Mouse (Mus musculus) forebrain, embryonic 15.5 days (tissue): ENCODE data around the gene Rbms2. TPM values are rescaled to one million over a fixed set of nuclear protein-coding genes. Genes with fewer than 3 reads are reported as not detected.
A peak's percentile ranks its signal among the peaks of the same experiment; 100 is the strongest.
"Not testable (repeated sequence)": the region's sequence is repeated elsewhere in the genome, so short reads cannot be mapped to it uniquely, and the experiment has no call there.

Experiments
- ATAC-seq: fragments of 200-750 bp; cut with Nextera tagmentation; replicated peaks from 2 replicates; pipeline ENCODE4 v1.8.0; 2017; ENCODE audit warnings: mild to moderate bottlenecking, moderate TSS enrichment, moderate library complexity
- H3K27ac ChIP-seq: fragments of 300-500 bp; sonication (generic); replicated peaks from 2 replicates; pipeline ENCODE4 v1.5.1; 2015; ENCODE audit warnings: mild to moderate bottlenecking, inconsistent platforms
- H3K27me3 ChIP-seq: fragments of 300-500 bp; sonication (generic); 2 replicates; pipeline ENCODE4 v1.6.1; 2015; ENCODE audit warnings: inconsistent platforms
- H3K36me3 ChIP-seq: fragments of 300-500 bp; sonication (generic); 2 replicates; pipeline ENCODE4 v1.6.1; 2015; ENCODE audit warnings: mild to moderate bottlenecking, inconsistent platforms
- H3K4me1 ChIP-seq: fragments of 300-500 bp; sonication (generic); 2 replicates; pipeline ENCODE4 v1.6.1; 2015; ENCODE audit warnings: inconsistent platforms
- H3K4me2 ChIP-seq: fragments of 300-500 bp; sonication (generic); replicated peaks from 2 replicates; pipeline ENCODE4 v1.6.1; 2015; ENCODE audit warnings: mild to moderate bottlenecking, inconsistent platforms
- H3K4me3 ChIP-seq: fragments of 300-500 bp; sonication (generic); 2 replicates; pipeline ENCODE4 v1.5.1; 2015; ENCODE audit warnings: mild to moderate bottlenecking, inconsistent platforms
- H3K9ac ChIP-seq: fragments of 300-500 bp; sonication (generic); replicated peaks from 2 replicates; pipeline ENCODE4 v1.6.1; 2015; ENCODE audit warnings: mild to moderate bottlenecking, inconsistent platforms
- H3K9me3 ChIP-seq: fragments of 300-500 bp; sonication (generic); 2 replicates; pipeline ENCODE4 v1.6.1; 2016; ENCODE audit warnings: inconsistent platforms
- WGBS: fragments of 180-500 bp; shearing (Covaris S2); methylation state at CpG from one replicate; pipeline ENCODE4 v1.1.7; 2015; ENCODE audit warnings: mixed read lengths; 5-methylcytosine and 5-hydroxymethylcytosine counted together
- polyA plus RNA-seq: library from polyadenylated mRNA; unstranded; fragments of >200 nt; fragmentation: Nextera tagmentation; extraction: Ambion mirVana; gene quantifications from 2 replicates; pipeline ENCODE4 v1.2.1, GENCODE M21; 2015

Rbms2 gene
- polyA plus RNA-seq, 1 experiment from 2014 or later: 9.0 TPM

DNA sequence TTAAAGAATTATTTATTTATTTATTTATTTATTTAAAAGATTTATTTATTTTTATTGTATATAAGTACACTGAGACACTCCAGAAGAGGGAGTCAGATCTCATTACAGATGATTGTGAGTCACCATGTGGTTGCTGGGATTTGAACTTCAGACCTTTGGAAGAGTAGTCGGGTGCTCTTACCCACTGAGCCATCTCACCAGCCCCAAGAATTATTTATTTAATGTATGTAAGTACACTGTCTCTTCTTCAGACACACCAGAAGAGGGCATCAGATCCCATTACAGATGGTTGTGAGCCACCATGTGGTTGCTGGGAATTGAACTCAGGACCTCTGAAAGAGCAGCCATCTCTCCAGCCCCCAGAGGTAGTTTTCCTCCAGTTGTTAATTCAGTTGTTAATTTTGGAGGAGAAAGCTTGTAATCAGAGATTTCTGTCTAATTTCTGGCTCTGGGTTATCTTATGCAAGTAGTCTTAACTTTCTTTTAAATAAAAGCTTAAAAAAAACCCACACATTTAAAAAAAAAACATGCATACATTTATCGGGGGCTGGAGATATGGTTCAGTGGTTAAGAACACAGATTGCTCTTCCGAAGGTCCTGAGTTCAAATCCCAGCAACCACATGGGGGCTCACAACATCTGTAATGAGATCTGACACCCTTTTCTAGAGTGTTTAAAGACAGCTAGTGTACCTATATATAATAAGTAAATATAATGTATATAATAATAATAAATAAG is 12.1 kb upstream of the Rbms2 start:
- H3K4me1 ChIP-seq: peaks cover 17% of the 10 kb centered on the region
- ATAC-seq, H3K9me3 ChIP-seq, H3K4me2 ChIP-seq, H3K9ac ChIP-seq, H3K4me3 ChIP-seq, H3K36me3 ChIP-seq, H3K27ac ChIP-seq: not testable (repeated sequence)
- peaks cover 16% of the 10 kb centered on the region for H3K27me3 ChIP-seq
- WGBS: 94% methylated on average over 3 of the region's 3 CpGs

DNA sequence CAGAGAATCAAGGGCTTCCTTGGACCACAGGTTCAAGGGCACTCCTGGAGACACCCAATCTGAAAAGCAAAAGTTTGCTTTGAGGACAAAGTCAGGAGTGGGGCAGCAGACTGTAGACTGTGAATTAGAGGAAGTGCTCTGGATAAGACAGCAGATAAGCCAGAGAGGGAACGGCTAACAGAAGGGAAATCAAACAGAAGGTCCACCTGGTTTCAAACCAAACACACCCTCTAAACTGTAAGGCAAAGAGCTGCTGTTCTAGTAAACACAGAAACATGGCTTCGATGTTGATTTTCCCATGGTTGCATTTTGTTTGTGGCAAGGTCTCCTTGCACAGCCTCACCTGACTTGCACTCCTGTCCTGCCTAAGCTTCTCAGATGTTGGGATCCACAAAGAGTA is 11.4 kb upstream of the Rbms2 start:
- 92% methylated on average over 2 of the region's 2 CpGs for WGBS
- Histone ChIP-seq H3K4me2 (no peak overlapping the region), H3K9ac (no peak overlapping the region), H3K27ac (no peak overlapping the region), H3K9me3 (no peaks in the 10 kb centered on the region), H3K4me3 (no peak overlapping the region), H3K36me3 (no peaks in the 10 kb centered on the region), H3K27me3 (peaks cover 16% of the 10 kb centered on the region), H3K4me1 (peaks cover 17% of the 10 kb centered on the region)
- no peak for ATAC-seq

DNA sequence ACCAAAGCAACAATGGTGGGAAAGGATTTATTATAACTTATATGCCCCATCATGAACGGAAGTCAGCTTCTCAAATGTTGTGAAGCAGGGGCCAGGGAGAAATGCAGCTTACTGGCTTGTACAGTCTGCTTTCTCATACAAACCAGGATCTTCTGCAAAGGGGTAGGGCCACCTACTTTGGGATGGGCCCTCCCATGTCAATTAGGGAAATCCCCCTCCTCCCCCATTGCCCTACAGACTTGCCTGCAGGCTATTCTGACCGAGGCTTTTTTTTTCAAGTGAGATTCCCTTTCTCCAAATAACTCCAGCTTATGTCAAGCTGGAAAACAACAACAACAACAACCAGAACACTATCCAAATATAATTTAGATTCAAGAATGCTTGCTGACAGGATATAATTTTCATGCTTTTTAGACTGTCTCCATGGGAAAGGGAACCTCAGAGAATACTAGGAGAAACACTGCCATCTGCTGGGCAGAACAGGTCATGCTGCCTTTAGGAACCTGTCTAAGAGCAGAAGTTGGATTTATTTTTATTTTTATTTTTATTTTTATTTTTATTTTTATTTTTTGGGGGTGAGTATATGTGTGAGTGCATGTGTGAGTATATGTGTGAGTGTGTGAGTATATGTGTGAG is 8.3 kb upstream of the Rbms2 start:
- WGBS: 50% methylated on average over 2 of the region's 2 CpGs
- Histone ChIP-seq H3K27me3 (no peaks in the 10 kb centered on the region), H3K9me3 (no peaks in the 10 kb centered on the region), H3K9ac (no peak overlapping the region), H3K36me3 (no peaks in the 10 kb centered on the region), H3K4me1 (peaks cover 4% of the 10 kb centered on the region; the same call in 1 of the 2 replicates), H3K27ac (no peak overlapping the region), H3K4me2 (no peak overlapping the region), H3K4me3 (no peak overlapping the region)
- no peak for ATAC-seq

DNA sequence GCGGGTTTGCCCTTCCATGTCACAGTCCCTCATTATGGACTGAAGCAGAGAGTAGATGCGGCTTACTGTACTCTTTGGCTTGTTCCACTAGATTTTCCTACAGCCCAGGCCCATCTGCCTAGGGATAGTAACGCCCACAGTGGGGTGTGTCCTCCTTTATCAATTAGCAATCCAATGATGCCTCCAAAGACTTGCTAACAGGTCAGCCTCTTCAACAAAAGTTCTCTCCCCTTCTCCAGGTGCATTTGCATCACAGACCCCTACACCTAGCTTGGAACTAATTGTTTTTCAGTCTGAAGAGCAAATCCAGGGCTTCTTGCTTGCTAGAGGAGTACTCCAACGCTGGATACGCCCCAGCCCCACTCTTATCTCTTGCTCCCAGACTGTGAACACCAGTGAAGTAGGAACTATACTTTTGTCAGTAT is 7.1 kb upstream of the Rbms2 start:
- Histone ChIP-seq H3K4me3 (no peak overlapping the region), H3K9ac (no peak overlapping the region), H3K4me2 (no peak overlapping the region), H3K4me1 (peaks cover 4% of the 10 kb centered on the region; the same call in 1 of the 2 replicates), H3K27ac (no peak overlapping the region), H3K27me3 (no peaks in the 10 kb centered on the region), H3K9me3 (no peaks in the 10 kb centered on the region), H3K36me3 (no peaks in the 10 kb centered on the region)
- ATAC-seq: no peak
- 67% methylated on average over 5 of the region's 5 CpGs for WGBS

DNA sequence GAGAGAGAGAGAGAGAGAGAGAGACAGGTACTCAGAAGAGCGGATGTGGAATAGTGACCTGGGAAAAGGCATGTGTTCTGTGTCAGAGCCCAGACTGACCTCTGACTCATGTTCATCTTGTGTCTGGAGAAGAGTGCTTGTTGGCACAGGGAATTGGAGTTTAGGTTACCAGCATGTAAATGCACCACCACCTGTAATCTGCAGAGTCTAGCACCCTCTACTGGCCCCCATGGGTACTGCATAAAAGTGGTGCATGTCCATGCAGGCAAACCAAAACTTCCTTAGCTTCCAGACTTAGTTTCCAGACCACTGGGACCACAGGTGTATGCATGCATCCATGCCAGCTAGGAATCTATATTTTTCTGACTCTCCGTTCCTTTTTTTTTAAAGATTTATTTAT is 5.9 kb upstream of the Rbms2 start:
- Histone ChIP-seq H3K9ac (no peak overlapping the region), H3K27me3 (no peaks in the 10 kb centered on the region), H3K4me2 (no peak overlapping the region), H3K36me3 (no peaks in the 10 kb centered on the region), H3K4me3 (no peak overlapping the region), H3K27ac (no peak overlapping the region), H3K9me3 (no peaks in the 10 kb centered on the region), H3K4me1 (peaks cover 4% of the 10 kb centered on the region; the same call in 1 of the 2 replicates)
- 53% methylated on average over 2 of the region's 2 CpGs for WGBS
- no peak for ATAC-seq

DNA sequence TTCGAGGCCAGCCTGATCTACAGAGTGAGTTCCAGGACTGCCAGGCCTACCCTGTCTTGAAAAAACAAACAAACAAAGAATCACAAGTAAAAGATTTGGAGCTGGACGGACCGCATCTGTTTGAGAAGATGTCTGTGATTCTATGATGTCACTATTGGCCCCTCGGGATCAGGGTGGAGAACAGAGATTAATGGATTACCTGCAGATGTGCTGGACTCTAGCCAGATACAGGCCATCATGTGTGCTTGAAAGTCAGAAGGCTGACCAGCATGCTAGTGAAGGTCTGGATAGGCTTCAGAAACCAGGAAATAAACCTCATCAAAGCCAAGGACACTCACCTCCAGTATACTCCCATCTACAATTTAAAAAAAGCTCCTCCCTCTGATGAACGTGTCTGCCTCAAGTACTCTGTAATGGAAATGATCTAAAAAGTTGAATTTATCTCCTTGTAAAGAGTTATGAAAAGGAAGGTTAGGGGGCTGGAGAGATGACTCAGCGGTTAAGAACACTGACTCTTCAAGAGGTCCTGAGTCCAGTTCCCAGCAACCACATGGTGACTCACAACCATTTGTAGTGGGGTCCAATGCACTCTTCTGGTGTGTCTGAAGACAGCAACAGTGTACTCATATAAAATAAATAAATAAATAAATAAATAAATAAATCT is 5.3 kb upstream of the Rbms2 start:
- WGBS: 84% methylated on average over 6 of the region's 6 CpGs
- H3K4me1 ChIP-seq: peaks cover 4% of the 10 kb centered on the region; the same call in 1 of the 2 replicates
- no peak for ATAC-seq

DNA sequence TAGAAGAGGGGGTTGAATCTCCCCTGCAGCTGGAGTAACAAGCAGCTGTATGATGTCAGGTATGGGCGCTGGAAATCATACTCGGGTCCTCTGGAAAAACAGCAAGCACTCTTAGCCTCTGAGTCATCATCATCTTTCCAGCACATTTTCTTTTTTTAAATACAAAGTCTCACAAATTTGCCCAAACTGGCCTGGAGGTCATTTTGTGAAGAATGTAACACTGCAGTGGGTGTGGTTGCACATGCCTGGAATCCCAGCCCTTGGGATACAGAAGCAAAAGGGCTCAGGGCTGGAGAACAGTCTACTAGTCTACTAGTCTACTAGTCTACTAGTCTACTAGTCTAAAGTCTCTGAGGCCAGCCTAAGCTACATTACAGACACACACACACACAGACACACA is 4.2 kb upstream of the Rbms2 start:
- Histone ChIP-seq H3K27me3 (no peaks in the 10 kb centered on the region), H3K4me3 (no peak overlapping the region), H3K36me3 (no peaks in the 10 kb centered on the region), H3K27ac (no peak overlapping the region), H3K4me2 (no peak overlapping the region), H3K4me1 (peaks cover 8% of the 10 kb centered on the region), H3K9me3 (no peaks in the 10 kb centered on the region), H3K9ac (no peak overlapping the region)
- 88% methylated on average over 2 of the region's 2 CpGs for WGBS
- ATAC-seq: no peak

More for the DNA sequence above, 5.3 kb upstream of the Rbms2 start:
- Histone ChIP-seq H3K9ac (no peak overlapping the region), H3K9me3 (no peaks in the 10 kb centered on the region), H3K27ac (no peak overlapping the region), H3K4me2 (no peak overlapping the region), H3K4me3 (no peak overlapping the region), H3K27me3 (no peaks in the 10 kb centered on the region), H3K36me3 (no peaks in the 10 kb centered on the region)

DNA sequence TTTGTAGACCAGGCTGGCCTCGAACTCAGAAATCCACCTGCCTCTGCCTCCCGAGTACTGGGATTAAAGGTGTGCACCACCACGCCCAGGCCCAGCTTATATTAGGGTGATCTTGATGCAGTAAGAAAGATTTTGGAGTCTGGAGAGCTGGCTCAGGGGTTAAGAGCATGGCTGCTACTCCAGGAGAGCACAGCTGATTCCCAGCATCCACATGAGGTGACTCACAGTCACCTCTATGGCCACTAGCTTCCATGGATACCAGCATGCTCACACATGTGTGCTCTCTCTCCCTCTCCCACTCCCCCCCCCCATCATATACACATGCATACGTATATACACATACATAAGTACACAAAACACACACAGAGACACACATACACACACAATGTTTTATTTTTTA is 2.8 kb downstream of the Rbms2 start:
- 85% methylated on average over 4 of the region's 4 CpGs for WGBS
- H3K4me3 ChIP-seq: no peak overlapping the region
- no peak overlapping the region for H3K27ac ChIP-seq
- no peaks in the 10 kb centered on the region for H3K36me3 ChIP-seq
- H3K9ac ChIP-seq: no peak overlapping the region
- peaks cover 15% of the 10 kb centered on the region for H3K4me1 ChIP-seq
- no peak overlapping the region for H3K4me2 ChIP-seq
- H3K9me3 ChIP-seq: no peaks in the 10 kb centered on the region
- 0 out of 2 replicates have a peak, but pooled peaks have one; percentile 29 for ATAC-seq
- no peaks in the 10 kb centered on the region for H3K27me3 ChIP-seq

- H3K27ac ChIP-seq: peak overlapping the region; percentile 64
- WGBS: under 1% methylated on average over 17 of the region's 17 CpGs
These were observed 3.9 kb downstream of the Rbms2 start for GRCm38 (mm10) chr10:128175996-128176755.

GRCm38 (mm10) chr10:128175302-128175701 is 4.8 kb downstream of the Rbms2 start:
- Histone ChIP-seq H3K4me1 (peaks cover 15% of the 10 kb centered on the region), H3K27me3 (no peaks in the 10 kb centered on the region), H3K4me3 (peak overlapping the region; percentile 52), H3K36me3 (no peaks in the 10 kb centered on the region), H3K27ac (no peak overlapping the region), H3K9ac (peak overlapping the region; percentile 56), H3K9me3 (no peaks in the 10 kb centered on the region), H3K4me2 (peak overlapping the region; percentile 64)
- no peak for ATAC-seq
- 15% methylated on average over 3 of the region's 3 CpGs for WGBS

More at GRCm38 (mm10) chr10:128175996-128176755, 3.9 kb downstream of the Rbms2 start:
- Histone ChIP-seq H3K9ac (peak overlapping the region; percentile 56), H3K4me3 (peak overlapping the region; percentile 52), H3K9me3 (no peaks in the 10 kb centered on the region), H3K36me3 (no peaks in the 10 kb centered on the region), H3K27me3 (no peaks in the 10 kb centered on the region), H3K4me1 (peaks cover 15% of the 10 kb centered on the region), H3K4me2 (peak overlapping the region; percentile 64)
- peak; percentile 93 for ATAC-seq

DNA sequence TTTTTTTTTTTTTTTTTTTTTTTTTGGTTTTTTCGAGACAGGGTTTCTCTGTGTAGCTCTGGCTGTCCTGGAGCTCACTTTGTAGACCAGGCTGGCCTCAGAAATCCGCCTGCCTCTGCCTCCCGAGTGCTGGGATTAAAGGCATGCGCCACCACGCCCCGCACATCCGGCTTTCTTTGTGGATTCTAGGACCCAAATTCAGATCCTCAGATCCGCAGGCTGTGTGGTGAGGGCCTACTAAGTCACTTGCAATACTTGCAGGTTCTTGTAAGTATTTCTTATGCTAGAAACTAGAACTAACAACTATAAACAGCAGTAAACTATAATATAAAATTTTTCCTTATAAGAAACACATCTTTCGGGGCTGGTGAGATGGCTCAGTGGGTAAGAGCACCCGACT is 8.7 kb downstream of the Rbms2 start:
- not testable (repeated sequence) for H3K4me2 ChIP-seq, H3K9me3 ChIP-seq, H3K27ac ChIP-seq, H3K27me3 ChIP-seq, H3K4me3 ChIP-seq, H3K36me3 ChIP-seq, H3K9ac ChIP-seq, ATAC-seq
- WGBS: 96% methylated on average over 9 of the region's 10 CpGs
- peaks cover 11% of the 10 kb centered on the region for H3K4me1 ChIP-seq

DNA sequence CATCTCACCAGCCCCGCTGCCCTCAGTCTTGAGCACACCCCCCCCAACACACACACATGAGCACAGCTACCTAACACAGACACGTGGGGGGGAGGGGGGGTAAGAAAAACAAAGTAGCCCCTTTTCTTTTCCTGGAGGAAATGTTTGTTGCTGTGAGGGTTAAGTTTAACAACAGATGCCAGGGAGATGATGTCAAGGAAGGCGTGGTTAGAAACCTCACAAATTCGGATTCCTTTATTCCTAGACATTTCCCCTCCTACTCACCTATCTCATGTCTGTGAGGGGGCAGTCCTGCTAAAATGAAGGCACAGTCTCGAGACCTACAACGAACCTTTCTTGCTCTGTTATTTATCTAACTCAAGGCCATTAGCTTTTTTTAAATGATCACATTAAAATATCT is 13.0 kb downstream of the Rbms2 start:
- H3K36me3 ChIP-seq: no peaks in the 10 kb centered on the region
- ATAC-seq: no peak
- H3K4me2 ChIP-seq: no peak overlapping the region
- no peaks in the 10 kb centered on the region for H3K27me3 ChIP-seq
- no peak overlapping the region for H3K4me3 ChIP-seq
- H3K4me1 ChIP-seq: no peaks in the 10 kb centered on the region
- no peak overlapping the region for H3K9ac ChIP-seq
- H3K27ac ChIP-seq: no peak overlapping the region
- no peaks in the 10 kb centered on the region for H3K9me3 ChIP-seq
- WGBS: 66% methylated on average over 6 of the region's 6 CpGs
